Mouse (Mus musculus): ENCODE measurements around the gene Sidt1. TPM values are rescaled to one million over a fixed set of nuclear protein-coding genes. Genes with fewer than 3 reads are reported as not detected.

The Sidt1 gene
- total RNA-seq (2023), result 100 to 1,000 TPM; 244 to 274 TPM

DNA sequence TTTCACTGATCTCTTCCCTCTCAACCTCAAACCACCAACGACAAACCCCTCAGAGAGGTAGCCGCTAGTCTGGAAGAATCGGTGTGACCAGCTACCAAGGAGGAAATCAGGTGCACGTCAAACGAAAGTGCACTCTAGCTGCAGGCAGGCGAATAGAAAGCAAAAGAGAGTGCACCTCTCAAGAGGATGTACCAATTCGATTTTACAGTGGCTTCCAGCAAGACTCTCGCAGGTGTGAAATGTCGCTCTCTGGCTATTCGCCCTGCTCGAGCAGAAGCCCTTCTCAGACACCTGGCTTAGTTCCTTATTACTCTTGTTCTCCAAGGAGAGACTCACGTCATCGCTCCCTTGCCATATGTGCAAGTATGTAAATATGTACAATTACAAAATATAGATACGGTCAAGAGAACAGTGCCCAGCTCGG lies at the start of gene Sidt1:
Gene Sidt1, minus strand, starts transcription at position 336 of the 424 bp plus-strand sequence.

DNA sequence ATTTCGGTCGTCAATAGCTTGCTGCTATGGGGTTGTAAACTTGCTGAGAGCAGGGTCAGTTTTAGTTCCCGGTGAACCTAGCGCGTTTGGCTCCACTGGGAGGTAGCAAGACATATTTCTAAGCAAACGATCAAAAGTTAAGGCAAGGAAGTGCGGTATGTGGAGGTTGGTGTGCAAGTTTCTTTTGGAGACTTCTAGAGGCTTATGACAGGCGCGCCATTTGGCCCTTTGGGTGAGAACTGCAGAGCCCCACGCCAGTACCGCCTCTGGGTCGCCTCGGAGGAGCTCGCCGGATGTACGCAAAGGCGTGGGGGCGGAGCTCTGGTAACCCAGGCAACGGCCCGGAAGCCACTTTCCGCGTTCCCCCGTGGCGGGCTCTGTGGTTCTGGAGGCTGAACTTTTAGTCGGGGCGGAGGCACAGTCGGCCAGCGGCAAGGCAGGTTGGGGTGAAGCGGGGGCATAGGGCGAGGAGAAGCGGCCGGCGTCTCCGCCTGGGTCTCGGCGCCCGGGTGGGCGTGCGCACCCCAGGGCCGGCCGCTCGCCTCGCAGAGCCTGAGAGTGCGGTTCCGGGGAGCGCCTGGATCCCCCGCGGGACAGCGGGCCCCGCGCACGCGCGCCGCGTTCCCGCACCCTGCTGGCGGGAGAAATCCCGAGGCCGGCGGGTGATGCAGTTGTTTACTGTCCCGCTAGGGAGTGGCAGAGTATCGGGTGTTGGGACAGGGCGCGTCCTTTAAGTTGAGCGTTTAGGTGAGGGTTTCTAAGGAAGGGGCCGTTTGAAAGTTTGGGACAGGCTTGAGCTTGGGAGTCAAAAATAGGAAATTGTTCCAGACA lies 14.3 kb upstream of the Sidt1 start, which contains the start of gene Spice1:
Gene Spice1, plus strand, starts transcription at position 51 of the 831 bp plus-strand sequence.

Other genes starting within 250 kb of the Sidt1 start
- 10 to 100 TPM; 23.4 to 29.9 TPM for gene Atp6v1a, start 193.5 kb downstream of the Sidt1 start, total RNA-seq (2023)
- 10 to 100 TPM; 32.0 to 40.9 TPM for gene Naa50, start 193.4 kb downstream of the Sidt1 start, total RNA-seq (2023)
- 10 to 100 TPM; 24.6 to 26.8 TPM for gene Usf3, start 159.9 kb downstream of the Sidt1 start, total RNA-seq (2023)
- gene Spice1, start 13.9 kb upstream of the Sidt1 start, total RNA-seq (2023), result 10 to 100 TPM; 86.6 to 88.6 TPM
- not detected for gene Cfap44, start 61.6 kb upstream of the Sidt1 start, total RNA-seq (2023)
- not detected for gene Boc, start 225.7 kb upstream of the Sidt1 start, total RNA-seq (2023)